Mouse (Mus musculus) stomach, embryonic 15.5 days (tissue): ENCODE measurements around the gene Mak. TPM values are rescaled to one million over a fixed set of nuclear protein-coding genes. Genes with fewer than 3 reads are reported as not detected.

ENCODE experiments used
- ATAC-seq: fragments of 200-750 bp; cut with Nextera tagmentation; 2 replicates; pipeline ENCODE4 v1.8.0; 2017; ENCODE audit warnings: low read depth, moderate number of reproducible peaks, moderate TSS enrichment; ENCODE audit not compliant: insufficient read depth, low FRiP score
- H3K27ac ChIP-seq: fragments of 300-500 bp; sonication (generic); 2 replicates; pipeline ENCODE4 v1.5.1; 2015; ENCODE audit warnings: mild to moderate bottlenecking, inconsistent platforms
- H3K27me3 ChIP-seq: fragments of 300-500 bp; sonication (generic); replicated peaks from 2 replicates; pipeline ENCODE4 v1.6.1; 2015; ENCODE audit warnings: inconsistent platforms
- H3K36me3 ChIP-seq: fragments of 300-500 bp; sonication (generic); 2 replicates; pipeline ENCODE4 v1.6.1; 2015; ENCODE audit warnings: inconsistent platforms
- H3K4me1 ChIP-seq: fragments of 300-500 bp; sonication (generic); 2 replicates; pipeline ENCODE4 v1.6.1; 2015; ENCODE audit warnings: inconsistent platforms
- H3K4me2 ChIP-seq: fragments of 300-500 bp; sonication (generic); 2 replicates; pipeline ENCODE4 v1.6.1; 2015; ENCODE audit warnings: mild to moderate bottlenecking, inconsistent platforms
- H3K4me3 ChIP-seq: fragments of 300-500 bp; sonication (generic); replicated peaks from 2 replicates; pipeline ENCODE4 v1.5.1; 2015; ENCODE audit warnings: inconsistent platforms
- H3K9ac ChIP-seq: fragments of 300-500 bp; sonication (generic); 2 replicates; pipeline ENCODE4 v1.6.1; 2015; ENCODE audit warnings: inconsistent platforms
- H3K9me3 ChIP-seq: fragments of 300-500 bp; sonication (generic); 2 replicates; pipeline ENCODE4 v1.6.1; 2016; ENCODE audit warnings: inconsistent platforms
- WGBS: fragments of 180-500 bp; shearing (Covaris S2); methylation state at CpG from one replicate; pipeline ENCODE4 v1.1.7; 2015; 5-methylcytosine and 5-hydroxymethylcytosine counted together
- polyA plus RNA-seq: library from polyadenylated mRNA; unstranded; fragments of >200 nt; fragmentation: Nextera tagmentation; extraction: Ambion mirVana; gene quantifications from 2 replicates; pipeline ENCODE4 v1.2.1, GENCODE M21; 2015

The Mak gene
- polyA plus RNA-seq, 1 experiment from 2014 or later = 0.41 TPM

- no peaks in the 10 kb centered on the region for H3K9me3 ChIP-seq
- no peak overlapping the region for H3K4me2 ChIP-seq
- no peak overlapping the region for H3K9ac ChIP-seq
- H3K4me1 ChIP-seq = no peaks in the 10 kb centered on the region
- no peak for ATAC-seq
- WGBS = 48% methylated on average over 16 of the region's 16 CpGs
- H3K36me3 ChIP-seq = no peaks in the 10 kb centered on the region
- H3K27me3 ChIP-seq = no peaks in the 10 kb centered on the region
- H3K27ac ChIP-seq = no peak overlapping the region
- H3K4me3 ChIP-seq = no peak overlapping the region
Observed at GRCm38 (mm10) chr13:41097324-41098058, 18.0 kb upstream of the Mak start.

- no peak for ATAC-seq
- H3K4me1 ChIP-seq = no peaks in the 10 kb centered on the region
- no peaks in the 10 kb centered on the region for H3K36me3 ChIP-seq
- 69% methylated on average over 10 of the region's 10 CpGs for WGBS
- no peak overlapping the region for H3K4me3 ChIP-seq
- H3K9me3 ChIP-seq = no peaks in the 10 kb centered on the region
- 0 out of 2 replicates have a peak, but pooled peaks cover 6% of the 10 kb centered on the region for H3K27me3 ChIP-seq
- H3K4me2 ChIP-seq = no peak overlapping the region
- H3K27ac ChIP-seq = no peak overlapping the region
- H3K9ac ChIP-seq = no peak overlapping the region
Observed at GRCm38 (mm10) chr13:41094160-41094559, 14.7 kb upstream of the Mak start.

DNA sequence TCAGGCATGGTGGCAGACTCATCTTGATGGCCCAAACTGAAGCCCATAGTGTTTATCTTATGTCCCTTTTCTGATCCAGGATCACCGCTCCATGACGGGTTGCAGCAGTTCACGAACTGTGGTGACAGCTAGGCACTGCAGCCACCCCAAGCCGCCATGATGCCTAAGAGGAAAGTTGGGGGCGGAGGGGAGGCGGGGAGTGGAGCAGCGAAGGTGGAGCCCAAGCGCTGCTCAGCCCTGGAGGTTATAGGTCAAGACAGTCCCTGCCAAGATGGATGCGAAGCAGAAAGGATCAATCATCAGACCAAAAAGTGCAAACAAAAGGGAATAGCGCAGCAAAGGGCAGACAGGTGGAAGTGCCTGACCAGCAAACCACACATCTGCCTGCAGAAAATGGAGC is 11.8 kb upstream of the Mak start:
- Histone ChIP-seq H3K9ac (no peak overlapping the region), H3K4me3 (no peak overlapping the region), H3K36me3 (no peaks in the 10 kb centered on the region), H3K4me2 (peak overlapping the region; percentile 29; the same call in 1 of the 2 replicates), H3K9me3 (no peaks in the 10 kb centered on the region), H3K4me1 (no peaks in the 10 kb centered on the region), H3K27me3 (0 out of 2 replicates have a peak, but pooled peaks cover 6% of the 10 kb centered on the region), H3K27ac (no peak overlapping the region)
- no peak for ATAC-seq
- 14% methylated on average over 10 of the region's 10 CpGs for WGBS

DNA sequence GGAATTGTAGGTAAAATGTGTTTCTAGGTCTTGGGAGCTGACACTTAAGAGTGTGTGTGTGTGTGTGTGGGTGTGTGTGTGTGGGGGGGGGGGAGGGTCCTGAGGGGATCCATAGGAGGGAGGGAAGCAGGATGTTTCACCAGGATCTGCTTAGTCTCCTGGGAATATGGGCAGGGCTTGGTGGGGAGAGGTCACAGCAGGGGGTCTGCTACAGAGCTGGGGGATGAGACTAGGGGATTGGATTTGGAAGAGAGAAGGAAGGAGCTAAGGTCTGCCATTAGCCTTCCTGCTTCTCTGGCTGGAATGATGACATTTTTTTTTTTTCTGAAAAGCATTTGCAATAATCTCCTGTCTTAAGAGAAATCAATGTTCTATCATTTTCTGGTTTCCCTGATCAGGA is 9.2 kb upstream of the Mak start:
- H3K27me3 ChIP-seq = 0 out of 2 replicates have a peak, but pooled peaks cover 6% of the 10 kb centered on the region

GRCm38 (mm10) chr13:41085140-41085539 is 5.6 kb upstream of the Mak start:
- Histone ChIP-seq H3K4me1 (no peaks in the 10 kb centered on the region), H3K9ac (no peak overlapping the region), H3K9me3 (no peaks in the 10 kb centered on the region), H3K4me3 (no peak overlapping the region), H3K27me3 (no peaks in the 10 kb centered on the region), H3K36me3 (no peaks in the 10 kb centered on the region), H3K4me2 (no peak overlapping the region), H3K27ac (no peak overlapping the region)
- no peak for ATAC-seq
- 20% methylated on average over 2 of the region's 2 CpGs for WGBS

More for the DNA sequence above, 9.2 kb upstream of the Mak start:
- H3K27ac ChIP-seq = no peak overlapping the region
- no peak overlapping the region for H3K9ac ChIP-seq
- H3K4me2 ChIP-seq = no peak overlapping the region
- no peaks in the 10 kb centered on the region for H3K9me3 ChIP-seq
- H3K4me3 ChIP-seq = no peak overlapping the region
- no peaks in the 10 kb centered on the region for H3K36me3 ChIP-seq
- H3K4me1 ChIP-seq = no peaks in the 10 kb centered on the region
- no peak for ATAC-seq

DNA sequence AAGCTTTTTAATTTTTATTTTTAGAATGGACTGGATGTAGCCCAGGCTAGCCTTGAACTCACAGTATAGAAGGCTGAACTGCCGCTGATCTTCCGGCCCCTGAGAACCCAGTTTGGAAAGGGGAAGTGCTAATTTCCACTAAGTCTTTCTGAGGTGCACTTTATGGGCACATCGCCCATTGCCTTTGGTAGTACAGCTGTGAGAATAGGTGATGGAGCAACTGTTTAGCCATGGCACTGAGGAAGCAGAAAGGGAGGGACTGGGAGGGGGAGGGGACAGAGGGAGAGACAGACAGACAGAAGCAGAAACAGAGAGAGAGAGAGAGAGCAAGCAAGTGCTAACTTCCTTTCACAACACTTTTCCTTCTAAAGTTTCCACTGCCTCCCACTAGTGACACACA is 5.0 kb upstream of the Mak start:
- ATAC-seq = no peak; the same call in 1 of the 2 replicates
- H3K4me1 ChIP-seq = 0 out of 2 replicates have a peak, but pooled peaks cover under 1% of the 10 kb centered on the region
- 83% methylated on average over 3 of the region's 3 CpGs for WGBS
- no peak overlapping the region for H3K4me3 ChIP-seq
- H3K4me2 ChIP-seq = no peak overlapping the region
- no peaks in the 10 kb centered on the region for H3K9me3 ChIP-seq
- no peaks in the 10 kb centered on the region for H3K27me3 ChIP-seq
- no peaks in the 10 kb centered on the region for H3K36me3 ChIP-seq
- H3K9ac ChIP-seq = no peak overlapping the region
- H3K27ac ChIP-seq = no peak overlapping the region

DNA sequence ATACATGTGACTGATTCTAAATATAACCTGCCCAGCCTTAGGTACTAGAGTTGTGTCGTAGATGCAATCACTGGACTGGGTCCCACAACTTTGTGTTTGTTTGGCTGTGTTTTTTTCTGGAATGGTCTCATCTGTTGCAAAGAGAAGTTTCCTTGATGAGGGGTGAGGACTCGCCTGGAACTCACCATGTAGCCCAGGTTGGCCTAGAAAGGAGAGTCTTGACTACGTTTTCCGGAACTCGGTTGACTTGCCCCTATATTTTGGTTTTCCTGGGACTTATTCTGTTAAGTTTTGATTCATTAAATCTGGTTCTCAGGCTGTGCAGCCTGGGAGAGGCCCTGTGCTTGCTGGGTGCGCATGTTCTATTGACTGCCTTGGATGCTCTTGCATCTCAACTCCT is 1.2 kb upstream of the Mak start:
- Histone ChIP-seq H3K4me1 (0 out of 2 replicates have a peak, but pooled peaks cover 6% of the 10 kb centered on the region), H3K9ac (no peak overlapping the region), H3K4me2 (no peak overlapping the region), H3K4me3 (no peak overlapping the region), H3K27me3 (peaks cover 3% of the 10 kb centered on the region; the same call in 1 of the 2 replicates), H3K27ac (no peak overlapping the region), H3K9me3 (no peaks in the 10 kb centered on the region), H3K36me3 (no peaks in the 10 kb centered on the region)
- no peak for ATAC-seq
- 93% methylated on average over 6 of the region's 6 CpGs for WGBS

GRCm38 (mm10) chr13:41079859-41080258 is 353 bp upstream of the Mak start:
- WGBS = 51% methylated on average over 5 of the region's 5 CpGs
- Histone ChIP-seq H3K4me3 (no peak overlapping the region), H3K4me2 (peak overlapping the region; percentile 97; the same call in 1 of the 2 replicates), H3K9ac (no peak overlapping the region), H3K9me3 (no peaks in the 10 kb centered on the region), H3K27ac (no peak overlapping the region), H3K36me3 (no peaks in the 10 kb centered on the region), H3K4me1 (0 out of 2 replicates have a peak, but pooled peaks cover 6% of the 10 kb centered on the region), H3K27me3 (peaks cover 3% of the 10 kb centered on the region; the same call in 1 of the 2 replicates)
- no peak for ATAC-seq

DNA sequence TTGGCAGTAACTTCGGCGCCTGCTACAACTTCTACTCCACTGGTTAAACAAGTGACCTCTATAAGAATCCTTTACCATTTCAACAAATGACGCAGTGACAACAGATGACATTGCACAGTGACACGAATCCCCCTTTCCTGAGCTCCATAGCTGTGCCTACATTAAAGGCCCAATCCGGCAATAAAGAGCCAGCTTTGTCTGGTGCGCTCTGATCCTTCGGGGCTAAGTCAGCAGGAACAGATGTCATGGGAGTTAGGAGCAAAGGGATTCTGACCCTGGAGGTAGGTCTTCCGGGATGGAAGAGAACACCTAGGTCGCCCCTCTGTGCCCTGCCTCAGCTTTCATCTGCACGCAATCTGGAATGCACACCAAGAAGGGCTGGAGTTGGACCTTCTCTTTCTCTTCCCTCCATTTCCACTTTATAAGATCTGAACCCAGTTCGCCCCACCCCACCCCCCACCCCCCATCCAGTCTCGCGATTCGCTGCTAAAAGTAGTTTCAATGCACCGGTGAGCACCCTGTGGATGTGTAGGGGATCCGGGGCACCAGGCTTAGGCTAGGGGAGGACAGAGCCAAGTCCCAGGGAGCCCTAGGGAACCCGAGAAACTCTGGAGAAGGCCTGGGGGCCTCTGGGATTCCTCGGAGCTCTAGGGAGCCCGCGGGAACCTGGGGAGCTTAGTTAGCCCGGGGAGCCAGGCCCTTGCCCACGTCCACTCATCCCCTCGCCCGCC is 651 bp downstream of the Mak start:
- Histone ChIP-seq H3K9me3 (no peaks in the 10 kb centered on the region), H3K36me3 (no peaks in the 10 kb centered on the region), H3K27me3 (peaks cover 3% of the 10 kb centered on the region; the same call in 1 of the 2 replicates), H3K4me1 (0 out of 2 replicates have a peak, but pooled peaks cover 6% of the 10 kb centered on the region), H3K4me2 (peak overlapping the region; percentile 97), H3K4me3 (peak overlapping the region; percentile 52), H3K27ac (no peak overlapping the region), H3K9ac (0 out of 2 replicates have a peak overlapping the region, but pooled peaks have one; percentile 16)
- 13% methylated on average over 23 of the region's 24 CpGs for WGBS
- no peak; the same call in 1 of the 2 replicates for ATAC-seq

GRCm38 (mm10) chr13:41077921-41078320 is 1.6 kb downstream of the Mak start:
- no peak overlapping the region for H3K27ac ChIP-seq
- no peak overlapping the region for H3K9ac ChIP-seq
- H3K4me3 ChIP-seq = no peak overlapping the region
- peaks cover 3% of the 10 kb centered on the region; the same call in 1 of the 2 replicates for H3K27me3 ChIP-seq
- no peak overlapping the region for H3K4me2 ChIP-seq
- no peak for ATAC-seq
- no peaks in the 10 kb centered on the region for H3K9me3 ChIP-seq
- 64% methylated on average over 9 of the region's 9 CpGs for WGBS
- no peaks in the 10 kb centered on the region for H3K36me3 ChIP-seq
- 0 out of 2 replicates have a peak, but pooled peaks cover 6% of the 10 kb centered on the region for H3K4me1 ChIP-seq

GRCm38 (mm10) chr13:41073819-41074218 is 5.7 kb downstream of the Mak start:
- Histone ChIP-seq H3K4me2 (no peak overlapping the region), H3K36me3 (no peaks in the 10 kb centered on the region), H3K9ac (no peak overlapping the region), H3K4me1 (no peaks in the 10 kb centered on the region), H3K27me3 (peaks cover 2% of the 10 kb centered on the region; the same call in 1 of the 2 replicates), H3K4me3 (no peak overlapping the region), H3K9me3 (no peaks in the 10 kb centered on the region), H3K27ac (no peak overlapping the region)
- WGBS = 77% methylated on average over 5 of the region's 5 CpGs
- ATAC-seq = no peak

GRCm38 (mm10) chr13:41071617-41072016 is 7.9 kb downstream of the Mak start:
- H3K4me2 ChIP-seq = no peak overlapping the region
- H3K36me3 ChIP-seq = no peaks in the 10 kb centered on the region
- no peaks in the 10 kb centered on the region for H3K4me1 ChIP-seq
- H3K27ac ChIP-seq = no peak overlapping the region
- no peak overlapping the region for H3K9ac ChIP-seq
- no peaks in the 10 kb centered on the region for H3K27me3 ChIP-seq
- no peak overlapping the region for H3K4me3 ChIP-seq
- ATAC-seq = no peak
- no peaks in the 10 kb centered on the region for H3K9me3 ChIP-seq
- 92% methylated on average over 11 of the region's 11 CpGs for WGBS
